Mouse (Mus musculus) MN1 (cell line): Measurements from ENCODE around the gene Kncn.
A peak's percentile ranks its signal among the peaks of the same experiment; 100 is the strongest.

ENCODE experiments used
- DNase-seq: peaks from one replicate; pipeline ENCODE4 v3.0.0-alpha.2; 2016; ENCODE audit warnings: low spot score

Kncn gene

GRCm38 (mm10) chr4:115884022-115884421 is at the start of gene Kncn:
Gene Kncn, plus strand, starts transcription at chr4:115884400.
- no peak for DNase-seq

GRCm38 (mm10) chr4:115835576-115835975 is 48.6 kb upstream of the Kncn start:
- DNase-seq = no peak

- DNase-seq = no peak
Measured at GRCm38 (mm10) chr4:115838196-115838595, 46.0 kb upstream of the Kncn start.

- peak; percentile 89 for DNase-seq
Measured at GRCm38 (mm10) chr4:115838696-115839641, 45.2 kb upstream of the Kncn start, which contains the start of gene Mknk1. Gene Mknk1, plus strand, starts transcription at chr4:115839198.

- peak; percentile 19 for DNase-seq
Measured at GRCm38 (mm10) chr4:115839956-115840355, 44.2 kb upstream of the Kncn start.

- no peak for DNase-seq
Measured at GRCm38 (mm10) chr4:115840842-115841241, 43.4 kb upstream of the Kncn start.

- no peak for DNase-seq
Measured at GRCm38 (mm10) chr4:115846656-115847055, 37.5 kb upstream of the Kncn start.

GRCm38 (mm10) chr4:115847377-115847776 is 36.8 kb upstream of the Kncn start:
- DNase-seq = peak; percentile 62

GRCm38 (mm10) chr4:115848083-115848482 is 36.1 kb upstream of the Kncn start:
- DNase-seq = no peak

- DNase-seq = no peak
Measured at GRCm38 (mm10) chr4:115848990-115849677, 35.1 kb upstream of the Kncn start.

- no peak for DNase-seq
Measured at GRCm38 (mm10) chr4:115850111-115850510, 34.1 kb upstream of the Kncn start.

GRCm38 (mm10) chr4:115850631-115851030 is 33.6 kb upstream of the Kncn start:
- DNase-seq = no peak

GRCm38 (mm10) chr4:115851569-115851968 is 32.6 kb upstream of the Kncn start:
- no peak for DNase-seq

GRCm38 (mm10) chr4:115855100-115855499 is 29.1 kb upstream of the Kncn start:
- no peak for DNase-seq

- no peak for DNase-seq
Measured at GRCm38 (mm10) chr4:115855609-115856008, 28.6 kb upstream of the Kncn start.

- DNase-seq = no peak
Measured at GRCm38 (mm10) chr4:115856282-115856681, 27.9 kb upstream of the Kncn start.

GRCm38 (mm10) chr4:115857293-115857883 is 26.8 kb upstream of the Kncn start:
- DNase-seq = peak; percentile 10

- DNase-seq = no peak
Measured at GRCm38 (mm10) chr4:115863352-115863751, 20.8 kb upstream of the Kncn start.

GRCm38 (mm10) chr4:115863880-115864279 is 20.3 kb upstream of the Kncn start:
- no peak for DNase-seq

GRCm38 (mm10) chr4:115869512-115870210 is 14.5 kb upstream of the Kncn start:
- no peak for DNase-seq

GRCm38 (mm10) chr4:115873231-115873630 is 11.0 kb upstream of the Kncn start:
- no peak for DNase-seq

- DNase-seq = no peak
Measured at GRCm38 (mm10) chr4:115878216-115878678, 6.0 kb upstream of the Kncn start.
